Mouse (Mus musculus) liver, postnatal 0 days (tissue): ENCODE data around the gene Socs2.

ENCODE experiments used
- CTCF ChIP-seq: sonication (generic); IDR thresholded peaks from 2 replicates; pipeline ENCODE4 v1.5.1; 2016; ENCODE audit warnings: antibody characterized with exemption, low read depth
- EP300 ChIP-seq: IDR thresholded peaks from 2 replicates; pipeline ENCODE4 v1.6.1; 2016; ENCODE audit warnings: antibody characterized with exemption, low read depth, mild to moderate bottlenecking

GRCm38 (mm10) chr10:95415533-95416360 lies 1.2 kb downstream of the Socs2 start:
- TF ChIP-seq CTCF (0 out of 2 replicates have a peak, but pooled peaks have one; percentile 10), EP300 (no peak)
